Mouse (Mus musculus): ENCODE results near the gene Selenow.

The Selenow gene

DNA sequence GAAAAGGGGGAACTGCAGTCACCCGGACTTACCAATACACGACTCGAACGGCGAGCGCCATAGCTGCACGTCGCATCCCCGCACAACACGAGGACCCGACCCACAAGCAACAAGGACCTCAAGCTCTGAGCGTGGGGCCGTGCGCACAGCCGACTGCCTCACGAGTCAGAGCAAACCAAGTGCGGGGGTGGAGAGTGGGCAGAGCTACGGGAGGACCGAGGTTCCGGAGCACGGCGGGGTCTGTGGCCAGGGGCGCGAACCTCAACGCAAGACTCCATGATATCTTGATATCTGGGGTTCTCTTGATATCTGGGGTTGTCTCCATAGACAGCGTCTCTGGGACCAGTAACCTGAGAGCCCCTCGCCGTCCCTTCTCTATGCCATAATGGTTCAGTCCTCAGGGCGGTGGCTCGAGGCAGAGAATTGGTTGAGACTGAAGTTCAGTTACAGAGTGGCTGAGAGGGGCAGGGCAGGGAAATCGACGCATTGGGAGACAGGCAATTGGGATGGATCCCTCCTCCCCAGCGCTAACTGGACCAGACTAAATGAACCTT, at the start of gene Selenow:
Gene Selenow, minus strand, starts transcription at position 183 of the 554 bp plus-strand sequence.
- peak; percentile 85 for DNase-seq (ENCODE audit: low spot score)

- no peak for DNase-seq (ENCODE audit: low spot score)
Measured at GRCm38 (mm10) chr7:15969674-15970073, 47.5 kb upstream of the Selenow start.

GRCm38 (mm10) chr7:15968322-15968721, 46.1 kb upstream of the Selenow start:
- no peak for DNase-seq (ENCODE audit: low spot score)

DNA sequence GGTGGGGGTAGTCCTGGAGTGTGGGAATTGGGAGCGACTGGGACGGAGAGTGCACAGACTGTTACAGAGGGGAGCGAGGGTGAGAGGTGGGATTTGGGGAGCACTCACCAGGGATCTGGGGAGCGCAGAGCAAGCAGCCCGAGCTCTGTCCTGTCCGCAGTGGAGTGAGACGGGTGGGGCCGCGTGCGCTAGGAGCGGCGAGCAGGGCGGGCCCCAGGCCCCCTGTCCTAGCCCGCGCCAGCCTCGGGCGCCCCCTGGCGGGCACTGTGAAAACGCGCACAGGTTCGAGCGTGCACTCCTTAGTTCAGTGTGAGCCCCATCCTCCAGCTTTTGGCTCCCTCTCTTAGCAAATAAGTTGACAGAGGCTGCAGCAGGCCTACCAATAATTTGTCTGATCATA, 45.1 kb upstream of the Selenow start, which contains the start of gene Ehd2:
Gene Ehd2, minus strand, starts transcription at position 256 of the 400 bp plus-strand sequence.
- peak; percentile 77 for DNase-seq (ENCODE audit: low spot score)

DNA sequence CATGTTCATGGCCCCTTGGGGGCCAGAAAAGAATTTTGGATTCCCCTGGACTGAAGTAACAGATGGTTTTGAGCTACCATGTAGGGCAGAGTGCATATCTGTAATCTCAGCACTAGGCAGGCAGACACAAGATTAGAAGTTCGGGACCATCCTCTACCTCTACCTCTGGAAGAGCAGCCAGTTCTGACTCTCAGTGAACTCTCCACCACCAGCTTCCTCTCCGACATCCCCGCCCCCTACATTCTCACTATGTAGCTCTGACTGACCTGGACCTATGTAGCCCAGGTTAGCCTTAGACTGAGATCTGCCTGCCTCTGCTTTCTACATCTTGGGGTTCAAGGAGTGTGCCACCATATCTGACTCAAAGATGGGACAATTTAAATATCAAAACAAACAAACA, 44.3 kb upstream of the Selenow start:
- DNase-seq (ENCODE audit: low spot score) = no peak

- DNase-seq (ENCODE audit: low spot score) = no peak
Measured at GRCm38 (mm10) chr7:15963798-15964652, 41.8 kb upstream of the Selenow start.

DNA sequence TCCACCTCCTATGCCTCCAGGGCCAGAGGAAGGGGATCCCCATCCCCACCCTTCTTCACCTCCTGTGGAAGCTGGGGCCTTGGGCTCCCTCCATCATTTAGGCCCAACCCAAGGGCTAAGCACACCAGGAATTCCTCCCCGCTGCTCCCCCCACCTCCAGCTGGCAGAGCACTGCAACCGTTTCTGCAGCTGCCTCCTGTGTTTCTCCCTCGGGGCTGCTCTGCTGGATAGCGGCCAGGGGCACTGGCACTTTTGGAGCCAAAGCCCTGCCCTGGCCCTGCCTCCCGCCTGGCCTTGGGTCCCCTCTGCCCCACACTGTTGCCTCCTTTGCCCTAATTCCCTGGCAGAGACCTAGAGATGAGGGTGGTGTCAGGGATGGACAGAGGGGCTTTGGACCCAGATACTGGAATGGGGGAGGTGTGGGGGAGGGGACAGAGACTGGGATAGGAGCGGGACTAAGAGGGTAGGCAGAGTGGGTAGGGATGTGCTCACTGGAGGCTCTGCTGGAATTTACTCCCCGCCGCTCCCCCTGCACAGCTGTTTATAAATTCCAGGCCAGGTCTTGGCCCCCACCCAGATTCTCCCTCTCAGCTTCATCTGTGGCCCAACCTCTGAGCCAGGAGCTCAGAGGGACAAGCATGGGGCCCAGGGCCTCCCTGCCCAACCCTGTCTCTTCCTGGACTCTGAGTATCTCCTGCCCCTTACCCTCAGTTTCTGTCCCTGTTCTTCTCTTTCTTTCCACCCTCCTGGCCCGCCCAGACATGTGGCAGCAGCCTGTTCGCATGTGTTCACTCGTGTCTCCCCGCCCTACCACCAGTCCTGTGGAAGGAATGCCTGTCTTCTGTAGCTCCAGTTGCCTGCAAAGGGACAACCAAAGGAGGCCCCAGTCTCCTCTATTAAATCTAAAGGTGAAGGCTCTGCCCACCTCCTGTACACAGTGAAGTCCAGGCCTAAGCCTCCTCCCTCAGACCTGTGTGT, 40.4 kb upstream of the Selenow start:
- DNase-seq (ENCODE audit: low spot score) = peak; percentile 73

DNA sequence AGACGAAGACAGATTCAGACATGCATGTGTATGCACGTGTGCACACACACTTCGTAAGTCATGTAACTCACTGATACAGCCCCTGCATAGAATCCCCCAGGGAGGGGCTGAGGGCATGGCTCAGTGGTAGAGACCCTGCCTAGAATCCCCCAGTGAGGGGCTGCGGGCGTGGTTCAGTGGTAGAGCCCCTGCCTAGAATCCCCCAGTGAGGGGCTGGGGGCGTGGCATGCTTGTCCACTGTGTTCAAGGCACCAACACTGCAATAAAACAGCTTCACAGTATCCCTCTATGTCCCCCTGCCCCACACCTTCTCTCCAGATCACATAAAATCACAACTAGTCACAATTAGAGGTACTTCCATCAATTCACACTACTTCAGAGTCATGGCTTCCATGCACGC, 39.6 kb upstream of the Selenow start:
- no peak for DNase-seq (ENCODE audit: low spot score)

DNA sequence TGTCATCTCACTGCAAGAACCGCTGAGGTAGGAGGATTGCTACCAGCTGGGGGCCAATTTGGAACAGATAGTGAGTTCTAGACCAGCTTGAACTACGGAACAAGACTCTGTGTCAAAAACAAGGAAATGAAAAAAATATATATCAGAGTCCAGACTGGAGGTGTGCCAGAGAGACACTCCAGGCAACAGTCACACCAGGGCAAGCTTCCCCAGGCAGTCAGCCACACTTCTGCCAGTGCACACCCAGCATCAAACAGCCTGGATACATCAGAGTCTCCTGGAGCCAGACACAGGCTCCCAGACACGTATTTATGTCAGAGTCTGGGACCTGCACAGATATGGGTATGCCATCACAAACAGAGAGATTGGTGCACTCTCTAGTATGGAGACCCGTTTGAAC, 39.0 kb upstream of the Selenow start:
- DNase-seq (ENCODE audit: low spot score) = no peak

GRCm38 (mm10) chr7:15960691-15961090, 38.5 kb upstream of the Selenow start:
- no peak for DNase-seq (ENCODE audit: low spot score)

GRCm38 (mm10) chr7:15956143-15956542, 33.9 kb upstream of the Selenow start:
- DNase-seq (ENCODE audit: low spot score) = no peak

- DNase-seq (ENCODE audit: low spot score) = no peak
Measured at GRCm38 (mm10) chr7:15955509-15955908, 33.3 kb upstream of the Selenow start.

GRCm38 (mm10) chr7:15954978-15955443, 32.8 kb upstream of the Selenow start:
- DNase-seq (ENCODE audit: low spot score) = no peak

- DNase-seq (ENCODE audit: low spot score) = no peak
Measured at GRCm38 (mm10) chr7:15954436-15954835, 32.2 kb upstream of the Selenow start.

- DNase-seq (ENCODE audit: low spot score) = no peak
Measured at GRCm38 (mm10) chr7:15953307-15954074, 31.3 kb upstream of the Selenow start.

- no peak for DNase-seq (ENCODE audit: low spot score)
Measured at GRCm38 (mm10) chr7:15952416-15952815, 30.2 kb upstream of the Selenow start.

DNA sequence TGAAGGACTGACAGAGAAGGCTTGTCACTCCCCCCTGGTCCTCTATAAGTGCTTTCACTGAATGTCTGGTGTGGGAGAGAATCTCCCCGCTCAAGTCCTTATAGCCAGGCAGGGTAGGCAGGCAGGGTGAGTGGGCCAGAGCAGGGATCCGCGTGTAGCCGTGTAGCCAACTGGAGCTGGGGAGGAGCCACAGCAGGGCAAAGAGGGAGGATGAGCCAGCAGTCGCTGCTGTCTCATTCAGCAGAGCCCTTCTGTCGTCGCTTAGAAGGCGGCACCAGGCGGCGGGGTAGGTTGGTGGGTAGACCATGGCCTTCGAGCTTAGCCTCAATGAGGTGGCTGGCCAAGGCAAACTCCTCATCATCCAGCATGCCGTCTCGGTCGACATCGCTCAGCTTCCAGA, 27.8 kb upstream of the Selenow start:
- no peak for DNase-seq (ENCODE audit: low spot score)

- no peak for DNase-seq (ENCODE audit: low spot score)
Measured at GRCm38 (mm10) chr7:15949216-15949790, 27.1 kb upstream of the Selenow start.

GRCm38 (mm10) chr7:15948381-15948941, 26.3 kb upstream of the Selenow start:
- DNase-seq (ENCODE audit: low spot score) = peak; percentile 78

- no peak for DNase-seq (ENCODE audit: low spot score)
Measured at GRCm38 (mm10) chr7:15947653-15948260, 25.6 kb upstream of the Selenow start.
